Mouse (Mus musculus): ENCODE results near the gene Plcg1. TPM values are rescaled to one million over a fixed set of nuclear protein-coding genes. Genes with fewer than 3 reads are reported as not detected.

Gene Plcg1
- polyA plus RNA-seq, 1 experiment from 2014 or later = 62.8 TPM

DNA sequence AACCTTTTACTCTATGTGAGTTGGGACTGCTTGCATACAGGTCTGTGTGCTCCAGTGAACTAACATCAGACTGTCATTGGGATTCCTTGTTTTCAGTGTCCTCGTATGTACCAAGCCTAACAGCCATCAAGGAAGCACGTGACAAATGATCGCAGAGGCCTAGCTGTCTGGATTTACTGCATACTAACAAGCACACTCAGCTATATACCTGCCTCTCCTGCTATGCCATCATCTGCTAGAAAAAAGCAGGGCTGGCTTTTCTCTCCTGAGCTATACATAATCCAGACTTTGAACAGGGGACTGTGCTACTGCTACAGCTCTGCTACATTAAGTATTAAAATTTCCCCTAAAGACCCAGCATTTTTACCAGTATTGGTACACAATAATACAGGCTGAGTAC lies 71.2 kb downstream of the Plcg1 start:
- DNase-seq (ENCODE audit: low spot score) = no peak
- 78% methylated on average over 3 of the region's 3 CpGs for WGBS

DNA sequence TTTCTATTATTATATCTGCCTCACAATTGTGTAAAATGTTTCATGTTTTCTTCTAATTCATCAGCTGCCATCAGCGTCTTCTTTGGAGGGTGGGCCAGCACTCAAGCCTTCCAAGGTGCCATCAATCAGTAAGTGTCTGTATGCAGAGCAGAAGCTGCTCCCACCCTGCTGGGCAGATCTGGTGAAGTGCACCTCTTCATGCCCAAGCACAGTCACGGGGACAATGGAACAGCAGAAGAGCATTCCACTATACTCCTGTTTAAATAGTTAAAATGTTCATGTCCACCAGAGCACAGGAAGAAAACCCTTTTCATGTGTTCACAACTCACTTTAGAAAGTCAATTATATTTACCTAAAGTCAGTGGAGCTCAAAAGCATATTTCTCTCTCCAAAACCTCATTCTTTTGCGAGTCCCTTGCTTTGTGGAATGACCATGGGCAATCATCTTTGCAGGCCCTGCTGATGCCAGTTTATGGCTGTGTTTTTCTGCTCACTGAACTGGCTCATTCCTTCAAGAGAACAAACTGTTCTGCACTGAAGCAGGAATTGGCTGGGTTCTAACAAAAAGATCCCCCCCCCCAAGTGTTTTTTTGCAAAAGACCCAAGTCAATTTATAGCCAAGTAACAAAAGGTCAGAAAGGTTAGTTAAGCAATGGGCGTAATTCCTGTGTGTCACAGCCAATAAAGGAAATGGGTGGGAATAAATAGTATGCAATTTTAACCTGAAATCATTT lies 73.9 kb downstream of the Plcg1 start:
- ATAC-seq (ENCODE audit: low FRiP score) (no peak), DNase-seq (ENCODE audit: low spot score) (no peak)
- Histone ChIP-seq H3K27ac (no peak overlapping the region), H3K4me3 (replicated peaks; ENCODE audit: low read length) (no peak overlapping the region), H3K4me2 (replicated peaks) (no peak overlapping the region), H3K27me3 (ENCODE audit: control insufficient read depth, insufficient read depth, low read length) (no peaks in the 10 kb centered on the region), H3K4me1 (replicated peaks; ENCODE audit: control insufficient read depth, insufficient read depth, low read length) (no peaks in the 10 kb centered on the region), H3K36me3 (replicated peaks; ENCODE audit: control insufficient read depth, insufficient read depth) (no peaks in the 10 kb centered on the region), H3K9me3 (ENCODE audit: control insufficient read depth, low read length) (no peaks in the 10 kb centered on the region), H3K9ac (no peak overlapping the region)
- 46% methylated on average over 4 of the region's 4 CpGs for WGBS

More for the DNA sequence above, 71.2 kb downstream of the Plcg1 start:
- Histone ChIP-seq H3K4me1 (replicated peaks; ENCODE audit: control insufficient read depth, insufficient read depth, low read length) (no peaks in the 10 kb centered on the region), H3K27me3 (ENCODE audit: control insufficient read depth, insufficient read depth, low read length) (no peaks in the 10 kb centered on the region), H3K9me3 (ENCODE audit: control insufficient read depth, low read length) (no peaks in the 10 kb centered on the region), H3K9ac (no peak overlapping the region), H3K4me2 (replicated peaks) (no peak overlapping the region), H3K36me3 (replicated peaks; ENCODE audit: control insufficient read depth, insufficient read depth) (no peaks in the 10 kb centered on the region), H3K4me3 (replicated peaks; ENCODE audit: low read length) (no peak overlapping the region), H3K27ac (no peak overlapping the region)
- ATAC-seq (ENCODE audit: low FRiP score) = no peak

DNA sequence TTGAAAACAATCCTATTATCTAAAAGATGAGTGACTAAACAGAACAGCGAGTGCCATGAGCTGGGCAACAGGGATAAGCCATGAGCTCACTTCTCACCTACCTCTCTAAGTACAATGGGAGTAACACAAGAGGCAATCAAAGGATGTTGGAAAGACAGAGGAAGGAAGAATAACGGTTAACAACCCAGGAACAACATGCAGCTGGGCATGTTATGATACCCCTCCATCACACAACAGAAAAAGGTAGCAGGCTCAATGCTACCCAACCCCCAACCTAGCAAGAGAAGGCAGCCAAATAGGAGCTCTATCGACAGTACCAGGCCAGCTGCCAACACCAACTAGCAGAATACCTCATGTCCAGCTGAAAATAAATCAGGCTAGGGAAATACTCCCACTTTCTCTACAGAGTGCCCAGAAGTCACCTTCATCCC lies 75.0 kb downstream of the Plcg1 start:
- Histone ChIP-seq H3K4me2 (replicated peaks) (no peak overlapping the region), H3K36me3 (replicated peaks; ENCODE audit: control insufficient read depth, insufficient read depth) (no peaks in the 10 kb centered on the region), H3K9ac (no peak overlapping the region), H3K27ac (0 out of 2 replicates have a peak overlapping the region, but pooled peaks have one; percentile 5), H3K9me3 (ENCODE audit: control insufficient read depth, low read length) (no peaks in the 10 kb centered on the region), H3K4me3 (replicated peaks; ENCODE audit: low read length) (no peak overlapping the region), H3K27me3 (ENCODE audit: control insufficient read depth, insufficient read depth, low read length) (no peaks in the 10 kb centered on the region), H3K4me1 (replicated peaks; ENCODE audit: control insufficient read depth, insufficient read depth, low read length) (no peaks in the 10 kb centered on the region)
- ATAC-seq (ENCODE audit: low FRiP score) = no peak
- DNase-seq (ENCODE audit: low spot score) = no peak
- 69% methylated on average over 3 of the region's 3 CpGs for WGBS

DNA sequence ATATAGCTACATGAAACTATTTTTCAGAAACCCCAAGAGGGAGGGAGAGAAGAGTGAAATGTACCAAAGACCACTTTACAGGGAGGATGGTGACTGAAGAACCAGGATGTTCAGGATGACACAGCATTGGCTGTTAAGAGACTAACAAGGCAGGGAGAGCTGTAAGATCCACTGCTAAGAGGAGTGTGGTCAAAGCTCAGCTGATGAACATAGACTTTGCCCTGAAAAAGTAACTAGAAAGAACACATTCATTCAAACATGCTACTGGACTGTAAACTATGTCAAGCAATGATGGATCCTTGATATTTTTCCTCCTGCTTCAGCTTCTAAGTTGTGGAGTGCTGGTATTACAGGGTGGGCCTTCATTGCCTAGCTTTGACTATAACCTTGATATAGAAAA lies 79.3 kb downstream of the Plcg1 start:
- Histone ChIP-seq H3K36me3 (replicated peaks; ENCODE audit: control insufficient read depth, insufficient read depth) (0 out of 2 replicates have a peak, but pooled peaks cover 4% of the 10 kb centered on the region), H3K9me3 (ENCODE audit: control insufficient read depth, low read length) (no peaks in the 10 kb centered on the region), H3K4me2 (replicated peaks) (no peak overlapping the region), H3K27ac (no peak overlapping the region), H3K4me1 (replicated peaks; ENCODE audit: control insufficient read depth, insufficient read depth, low read length) (no peaks in the 10 kb centered on the region), H3K27me3 (ENCODE audit: control insufficient read depth, insufficient read depth, low read length) (no peaks in the 10 kb centered on the region), H3K4me3 (replicated peaks; ENCODE audit: low read length) (no peak overlapping the region), H3K9ac (no peak overlapping the region)
- no peak for ATAC-seq (ENCODE audit: low FRiP score)
- DNase-seq (ENCODE audit: low spot score) = no peak

DNA sequence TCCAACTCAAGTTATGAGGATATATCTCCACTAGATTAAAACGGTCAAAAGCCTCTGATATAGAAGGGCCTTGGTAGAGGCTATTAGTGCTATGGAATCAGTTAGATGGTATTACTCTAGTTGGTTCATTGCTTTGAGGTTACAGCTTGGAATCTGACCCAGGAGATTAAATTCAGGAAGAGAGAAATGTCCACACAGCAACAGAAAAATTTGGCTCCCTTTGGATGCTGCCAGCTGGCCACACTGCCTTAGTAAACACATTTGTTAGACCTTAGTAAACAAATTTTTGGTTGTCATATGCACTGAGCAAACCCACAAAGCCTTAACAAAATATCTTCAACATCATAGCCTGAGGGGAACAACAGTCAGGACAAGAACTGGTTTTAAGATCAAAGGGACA lies 79.7 kb downstream of the Plcg1 start:
- 98% methylated on average over 1 of the region's 1 CpGs for WGBS
- H3K36me3 ChIP-seq (replicated peaks; ENCODE audit: control insufficient read depth, insufficient read depth) = 0 out of 2 replicates have a peak, but pooled peaks cover 7% of the 10 kb centered on the region
- no peak for ATAC-seq (ENCODE audit: low FRiP score)
- H3K9me3 ChIP-seq (ENCODE audit: control insufficient read depth, low read length) = no peaks in the 10 kb centered on the region
- no peak overlapping the region for H3K9ac ChIP-seq
- H3K4me2 ChIP-seq (replicated peaks) = no peak overlapping the region
- no peaks in the 10 kb centered on the region for H3K4me1 ChIP-seq (replicated peaks; ENCODE audit: control insufficient read depth, insufficient read depth, low read length)
- no peak overlapping the region for H3K4me3 ChIP-seq (replicated peaks; ENCODE audit: low read length)
- no peaks in the 10 kb centered on the region for H3K27me3 ChIP-seq (ENCODE audit: control insufficient read depth, insufficient read depth, low read length)
- DNase-seq (ENCODE audit: low spot score) = no peak
- H3K27ac ChIP-seq = no peak overlapping the region

Other genes with a start within 250 kb of the Plcg1 start
- gene Top1, start 85.4 kb upstream of the Plcg1 start, polyA plus RNA-seq (2014; fragmentation: Nextera tagmentation; extraction: Ambion mirVana) = 58.9 and 67.6 TPM in 2 replicates
- 17.9 and 19.6 TPM in 2 replicates for gene Zhx3, start 141.7 kb downstream of the Plcg1 start, polyA plus RNA-seq (2014; fragmentation: Nextera tagmentation; extraction: Ambion mirVana)
- gene Lpin3, start 149.4 kb downstream of the Plcg1 start, polyA plus RNA-seq (2014; fragmentation: Nextera tagmentation; extraction: Ambion mirVana) = 0.22 and 0.66 TPM in 2 replicates
- 0.52 and 0.55 TPM in 2 replicates for gene Emilin3, start 181.0 kb downstream of the Plcg1 start, polyA plus RNA-seq (2014; fragmentation: Nextera tagmentation; extraction: Ambion mirVana)